Mouse (Mus musculus): ENCODE measurements around the gene Trim2.

- TF ChIP-seq CTCF (IDR thresholded peaks at IDR 0.05; ENCODE audit: control insufficient read depth, insufficient read depth, insufficient replicate concordance, low read depth, low read length): no peak
- no peak for TF ChIP-seq POLR2A (IDR thresholded peaks at IDR 0.05; ENCODE audit: control insufficient read depth, low read depth, low read length)
Observed at GRCm38 (mm10) chr3:84126721-84127120, 180.0 kb downstream of the Trim2 start.

Data from testis, adult 2 months (tissue).